Mouse (Mus musculus) adrenal gland, adult (tissue): ENCODE data around the gene Zfp457.
"Not testable (repeated sequence)": the region's sequence is repeated elsewhere in the genome, so short reads cannot be mapped to it uniquely, and the experiment has no call there.

Source experiments
- DNase-seq, 2 experiments: peaks; one replicate each; pipeline ENCODE4 v3.0.0; 2022 to 2023; ENCODE audit warnings: low spot score in 1 of 2; ENCODE audit not compliant: inconsistent age in 2 of 2

Gene Zfp457

DNA sequence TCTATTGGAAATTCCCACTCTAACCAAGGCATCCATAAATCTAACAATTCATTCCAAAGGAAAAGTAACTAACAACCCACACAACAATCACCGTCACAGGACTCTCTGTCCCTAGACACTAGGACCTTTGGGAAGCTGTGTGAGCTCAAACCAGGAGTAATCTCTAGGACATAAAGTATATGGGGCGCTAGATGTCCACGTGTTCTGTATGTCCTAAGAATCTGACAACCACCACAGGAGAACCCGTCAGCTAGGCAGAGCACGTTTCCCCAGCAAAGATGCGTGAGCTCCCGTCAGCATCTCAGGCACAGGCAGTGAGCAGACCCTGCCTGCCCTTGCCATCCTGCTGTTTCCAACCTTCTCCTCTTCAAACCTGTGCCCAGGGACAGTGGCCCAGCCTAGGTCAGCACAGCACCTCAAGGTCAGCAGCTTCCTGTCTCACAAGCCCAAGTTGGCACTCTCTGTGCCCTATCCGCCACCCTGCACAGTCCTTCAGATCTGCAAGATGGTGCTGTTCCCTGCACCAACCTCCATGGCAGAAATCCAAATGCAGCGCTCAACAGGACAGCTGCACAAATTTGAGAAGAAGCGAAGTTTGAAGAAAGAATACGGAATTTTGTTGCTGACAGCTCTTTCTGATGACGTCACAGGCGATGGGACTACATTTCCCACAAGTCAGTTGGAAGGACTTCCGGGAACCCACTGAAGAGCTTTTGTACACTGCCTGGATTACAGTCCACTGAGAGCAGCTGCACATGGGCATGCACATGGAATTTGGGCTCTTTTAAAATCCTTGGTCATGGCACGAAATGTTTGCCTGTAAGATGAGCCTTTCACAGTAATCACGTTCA is at the start of gene Zfp457:
TSS of gene Zfp457 (minus strand) at position 664 of the 851 bp plus-strand sequence.
- DNase-seq, result peak; percentile 89 to 97

DNA sequence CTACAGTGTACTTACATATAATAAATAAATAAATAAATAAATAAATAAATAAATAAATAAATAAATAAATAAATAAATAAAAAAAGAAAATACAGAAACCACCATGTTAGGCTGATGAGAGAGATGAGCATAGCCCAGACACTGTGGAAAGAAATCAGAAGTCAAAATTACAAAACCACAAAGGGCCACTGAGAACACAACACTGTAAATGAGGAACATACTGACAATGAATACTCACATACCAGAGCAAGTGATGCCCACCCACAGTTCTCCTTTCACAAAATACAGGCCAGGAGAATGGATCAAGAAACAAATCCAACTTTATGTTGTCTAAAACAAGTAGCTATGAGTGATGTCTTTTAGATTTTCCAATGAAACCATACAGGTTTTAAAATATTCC is 45.6 kb upstream of the Zfp457 start:
- DNase-seq, result no peak

DNA sequence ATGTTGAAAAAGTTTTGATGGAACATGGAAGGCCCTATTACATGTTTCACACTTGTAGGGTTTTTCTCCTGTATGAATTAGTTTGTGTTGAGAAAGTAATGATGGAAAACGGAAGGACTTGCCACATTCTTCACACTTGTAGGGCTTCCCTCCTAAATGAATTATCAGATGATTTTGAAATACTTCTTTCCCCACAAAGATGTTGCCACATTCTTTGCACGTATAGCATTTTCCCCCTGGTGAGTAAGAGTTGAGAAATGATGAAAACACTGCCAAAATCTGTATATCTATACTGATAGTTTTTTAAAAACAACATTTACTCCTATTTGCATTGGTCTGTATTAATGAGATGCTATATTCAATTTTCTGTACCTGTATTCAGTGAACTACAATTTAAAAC is 37.1 kb upstream of the Zfp457 start:
- no peak for DNase-seq

DNA sequence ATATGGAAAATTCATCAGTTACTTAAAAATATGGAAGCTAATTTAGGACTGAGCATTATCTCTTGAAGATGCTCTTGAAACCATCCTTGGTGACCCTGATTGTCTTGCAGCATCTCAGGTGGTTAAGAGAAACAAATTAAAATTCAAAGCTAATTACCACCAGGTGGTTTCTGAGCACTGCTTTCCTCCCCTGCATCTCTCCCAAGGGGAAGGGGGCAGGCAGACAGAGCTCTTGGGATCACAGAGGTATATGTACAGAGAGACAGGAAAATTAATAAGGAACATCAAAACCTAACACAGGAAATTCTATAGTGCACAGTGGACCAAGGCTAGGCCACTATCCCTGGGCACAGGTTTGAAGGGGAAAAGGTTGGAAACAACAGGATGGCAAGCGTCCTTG is 26.6 kb upstream of the Zfp457 start:
- no peak for DNase-seq

DNA sequence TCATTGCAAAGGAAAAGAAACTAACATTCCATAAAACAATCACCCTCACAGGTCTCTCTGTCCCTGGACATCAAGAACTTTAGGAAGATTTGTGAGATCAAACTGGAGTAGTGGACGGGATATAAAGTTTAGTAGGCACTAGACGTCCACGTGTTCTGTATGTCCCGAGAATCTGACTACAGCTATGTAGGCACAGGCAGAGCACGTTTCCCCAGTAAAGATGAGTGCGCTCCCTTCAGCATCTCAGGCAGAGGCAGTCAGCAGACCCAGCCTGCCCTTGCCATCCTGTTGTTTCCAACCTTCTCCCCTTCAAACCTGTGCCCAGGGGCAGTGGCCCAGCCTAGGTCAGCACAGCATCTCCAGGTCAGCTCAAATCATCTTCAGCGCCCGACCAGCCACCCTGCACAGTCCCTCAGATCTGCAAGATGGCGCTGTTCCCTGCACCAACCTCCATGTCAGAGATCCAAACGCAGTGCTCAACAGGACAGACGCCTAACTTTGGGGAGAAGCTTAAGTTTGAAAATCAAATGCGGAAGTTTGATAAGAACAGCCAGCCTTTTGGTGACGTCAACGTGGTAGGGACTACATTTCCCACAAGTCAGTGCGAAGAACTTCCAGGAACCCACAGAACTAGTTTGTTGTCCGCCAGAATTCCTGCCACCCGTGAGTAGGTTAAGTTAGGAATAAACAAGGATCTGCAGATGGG is 25.9 kb upstream of the Zfp457 start, which contains the start of gene Zfp595:
TSS of gene Zfp595 (minus strand) at position 552 of the 706 bp plus-strand sequence.
- peak; percentile 87 to 96 for DNase-seq

DNA sequence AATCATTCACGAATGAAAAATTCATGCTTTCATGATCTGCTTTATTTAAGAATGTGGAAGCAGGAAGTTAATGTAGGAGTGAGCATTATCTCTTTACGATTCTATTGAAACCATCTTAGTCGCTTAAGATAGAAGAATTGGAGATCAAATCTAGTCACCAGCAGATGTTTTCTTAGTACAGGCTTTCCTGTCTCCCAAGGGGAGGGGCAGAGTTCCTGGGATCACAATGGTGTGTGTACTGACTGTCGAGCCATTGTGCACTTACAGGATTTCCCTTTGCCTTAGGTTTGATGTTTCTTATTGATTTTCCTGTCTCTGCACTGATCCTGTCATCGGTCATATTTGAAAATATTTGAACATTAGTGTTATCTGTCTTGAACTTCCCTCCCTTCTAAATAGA is 433 bp upstream of the Zfp457 start:
- no peak for DNase-seq

DNA sequence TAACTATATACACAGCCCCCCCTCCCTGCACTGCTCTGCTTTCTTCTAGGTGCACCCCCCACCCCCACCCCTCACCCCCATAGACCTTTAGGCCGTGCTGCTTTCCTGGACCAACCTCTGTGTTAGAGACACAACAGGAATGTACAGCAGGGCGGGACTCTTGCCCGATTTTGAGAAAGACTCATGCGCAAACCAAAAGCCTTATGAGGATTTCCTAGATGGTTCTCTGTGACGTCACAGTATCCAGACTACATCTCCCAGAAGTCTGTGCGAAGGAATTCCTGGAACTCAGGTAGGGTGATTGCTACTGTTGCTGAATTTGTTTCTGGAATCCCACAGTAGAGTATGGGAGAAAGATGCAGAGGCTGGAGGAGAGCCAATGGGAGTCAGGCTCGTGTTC is 28.0 kb downstream of the Zfp457 start, which contains the start of gene Zfp458:
TSS of gene Zfp458 (minus strand) at position 153 of the 400 bp plus-strand sequence.
- no peak for DNase-seq

DNA sequence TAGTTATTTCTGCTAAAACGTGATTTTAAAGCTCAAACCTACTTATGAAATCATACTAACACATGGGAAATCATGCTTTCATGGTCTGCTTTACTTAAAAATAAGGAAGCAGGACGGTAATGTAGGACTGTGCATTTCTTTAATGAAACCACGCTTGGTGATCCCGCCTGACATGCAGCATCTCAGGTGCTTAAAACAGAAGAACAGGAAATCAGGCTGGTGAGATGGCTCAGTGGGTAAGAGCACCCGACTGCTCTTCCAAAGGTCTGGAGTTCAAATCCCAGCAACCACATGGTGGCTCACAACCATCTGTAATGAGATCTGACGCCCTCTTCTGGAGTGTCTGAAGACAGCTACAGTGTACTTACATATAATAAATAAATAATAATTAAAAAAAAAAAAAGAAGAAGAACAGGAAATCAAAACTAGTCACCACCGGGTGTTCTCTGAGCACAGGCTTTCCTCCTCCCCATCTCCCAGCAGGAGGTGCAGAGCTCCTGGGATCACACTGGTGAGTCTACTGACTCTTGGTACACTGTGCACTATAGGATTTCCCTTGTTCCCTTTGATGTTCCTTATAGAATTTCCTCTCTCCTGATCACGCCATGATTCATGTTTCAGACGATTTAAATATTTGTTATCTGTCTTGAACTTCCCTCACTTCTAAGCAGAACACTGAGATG is 36.8 kb downstream of the Zfp457 start:
- not testable (repeated sequence) for DNase-seq

DNA sequence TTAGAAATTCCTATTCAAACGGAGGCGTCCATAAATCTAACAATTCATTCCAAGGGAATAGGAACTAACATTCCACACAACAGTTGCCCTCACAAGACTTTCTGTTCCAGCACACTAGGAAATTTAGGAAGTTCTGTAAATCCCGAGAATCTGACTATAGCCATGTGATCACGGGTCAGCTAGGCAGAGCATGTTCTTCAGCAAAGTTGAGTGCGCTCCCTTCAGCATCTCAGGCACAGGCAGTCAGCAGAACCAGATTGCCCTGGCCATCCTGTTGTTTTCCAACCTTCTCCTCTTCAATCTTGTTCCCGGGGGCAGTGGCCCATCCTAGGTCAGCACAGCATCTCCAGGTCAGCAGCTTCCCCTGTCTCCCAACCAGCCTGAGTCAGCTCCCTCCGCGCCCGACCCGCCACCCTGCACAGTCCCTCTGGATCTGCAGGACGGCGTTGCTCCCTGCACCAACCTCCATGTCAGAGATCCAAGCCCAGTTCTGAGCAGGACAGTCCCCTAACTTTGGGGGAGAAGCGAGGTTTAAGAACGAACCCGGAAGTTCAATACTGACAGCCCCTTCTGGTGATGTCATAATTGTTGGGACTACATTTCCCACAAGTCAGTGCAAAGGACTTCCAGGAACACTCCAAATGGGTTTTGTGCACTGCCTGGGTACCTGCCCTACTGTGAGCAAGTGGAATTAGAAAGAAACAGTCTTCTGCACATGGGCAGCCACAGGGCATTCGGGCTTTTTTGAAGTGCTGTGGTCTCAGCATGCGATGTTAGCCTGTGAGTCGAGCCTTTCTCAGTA is 37.5 kb downstream of the Zfp457 start:
- peak; percentile 72 to 95 for DNase-seq
